Mouse (Mus musculus): Measurements from ENCODE around the gene Senp7. TPM values are rescaled to one million over a fixed set of nuclear protein-coding genes. Genes with fewer than 3 reads are reported as not detected.
"Not testable (repeated sequence)": the region's sequence is repeated elsewhere in the genome, so short reads cannot be mapped to it uniquely, and the experiment has no call there.

The Senp7 gene
- 11.4 and 23.8 TPM in 2 replicates for total RNA-seq (2014; rRNA removed)
- 30.3 and 31.3 TPM in 2 replicates for polyA plus RNA-seq (2015; fragmentation: Nextera tagmentation; extraction: Ambion mirVana)

- WGBS: no CpG with 5 or more reads among the region's 4 CpGs
- not testable (repeated sequence) for H3K9ac ChIP-seq (replicated peaks; ENCODE audit: low read length); H3K36me3 ChIP-seq (ENCODE audit: insufficient read depth, low read length); DNase-seq (ENCODE audit: low spot score); H3K4me3 ChIP-seq (ENCODE audit: low read length); H3K4me1 ChIP-seq (ENCODE audit: insufficient read depth, low read length); H3K9me3 ChIP-seq (ENCODE audit: low read length); ATAC-seq; H3K27me3 ChIP-seq (ENCODE audit: insufficient read depth, low read length); H3K4me2 ChIP-seq (ENCODE audit: low read depth, low read length); H3K27ac ChIP-seq
These were observed at the start of gene Senp7 for GRCm38 (mm10) chr16:56048038-56048437. TSS of gene Senp7 (plus strand) at chr16:56048338.

GRCm38 (mm10) chr16:56006798-56007197 is 41.3 kb upstream of the Senp7 start:
- WGBS: 93% methylated on average over 11 of the region's 11 CpGs
- peaks cover 22% of the 10 kb centered on the region for H3K36me3 ChIP-seq (ENCODE audit: insufficient read depth, low read length)

GRCm38 (mm10) chr16:56008862-56009261 is 39.3 kb upstream of the Senp7 start:
- TF ChIP-seq CTCF (IDR thresholded peaks at IDR 0.05; ENCODE audit: low read depth): no peak
- WGBS: 98% methylated on average over 1 of the region's 1 CpGs
- Histone ChIP-seq H3K27ac (no peak overlapping the region), H3K27me3 (ENCODE audit: insufficient read depth, low read length) (no peaks in the 10 kb centered on the region), H3K4me2 (ENCODE audit: low read depth, low read length) (no peak overlapping the region), H3K4me3 (ENCODE audit: low read length) (no peak overlapping the region), H3K4me1 (ENCODE audit: insufficient read depth, low read length) (no peaks in the 10 kb centered on the region), H3K9ac (replicated peaks; ENCODE audit: low read length) (no peak overlapping the region), H3K9me3 (ENCODE audit: low read length) (no peaks in the 10 kb centered on the region), H3K36me3 (ENCODE audit: insufficient read depth, low read length) (peaks cover 22% of the 10 kb centered on the region)
- ATAC-seq: no peak
- no peak for DNase-seq (ENCODE audit: low spot score)

More at GRCm38 (mm10) chr16:56006798-56007197, 41.3 kb upstream of the Senp7 start:
- Histone ChIP-seq H3K4me1 (ENCODE audit: insufficient read depth, low read length) (no peaks in the 10 kb centered on the region), H3K9ac (replicated peaks; ENCODE audit: low read length) (no peak overlapping the region), H3K27ac (no peak overlapping the region), H3K9me3 (ENCODE audit: low read length) (no peaks in the 10 kb centered on the region), H3K4me2 (ENCODE audit: low read depth, low read length) (no peak overlapping the region), H3K27me3 (ENCODE audit: insufficient read depth, low read length) (no peaks in the 10 kb centered on the region), H3K4me3 (ENCODE audit: low read length) (no peak overlapping the region)
- TF ChIP-seq CTCF (IDR thresholded peaks at IDR 0.05; ENCODE audit: low read depth): no peak
- no peak for ATAC-seq
- no peak for DNase-seq (ENCODE audit: low spot score)

GRCm38 (mm10) chr16:56012789-56013743 is 35.1 kb upstream of the Senp7 start:
- Histone ChIP-seq H3K4me2 (ENCODE audit: low read depth, low read length) (no peak overlapping the region), H3K4me1 (ENCODE audit: insufficient read depth, low read length) (no peaks in the 10 kb centered on the region), H3K36me3 (ENCODE audit: insufficient read depth, low read length) (peaks cover 10% of the 10 kb centered on the region), H3K9me3 (ENCODE audit: low read length) (no peaks in the 10 kb centered on the region), H3K27me3 (ENCODE audit: insufficient read depth, low read length) (no peaks in the 10 kb centered on the region), H3K9ac (replicated peaks; ENCODE audit: low read length) (no peak overlapping the region), H3K4me3 (ENCODE audit: low read length) (no peak overlapping the region), H3K27ac (no peak overlapping the region)
- ATAC-seq (peak; percentile 67), DNase-seq (ENCODE audit: low spot score) (no peak)
- 89% methylated on average over 10 of the region's 10 CpGs for WGBS
- TF ChIP-seq CTCF (IDR thresholded peaks at IDR 0.05; ENCODE audit: low read depth): no peak

GRCm38 (mm10) chr16:56014076-56014475 is 34.1 kb upstream of the Senp7 start:
- WGBS: 86% methylated on average over 7 of the region's 7 CpGs
- Histone ChIP-seq H3K4me2 (ENCODE audit: low read depth, low read length) (no peak overlapping the region), H3K4me1 (ENCODE audit: insufficient read depth, low read length) (no peaks in the 10 kb centered on the region), H3K9me3 (ENCODE audit: low read length) (no peaks in the 10 kb centered on the region), H3K27ac (no peak overlapping the region), H3K4me3 (ENCODE audit: low read length) (no peak overlapping the region), H3K36me3 (ENCODE audit: insufficient read depth, low read length) (peaks cover 19% of the 10 kb centered on the region), H3K9ac (replicated peaks; ENCODE audit: low read length) (no peak overlapping the region), H3K27me3 (ENCODE audit: insufficient read depth, low read length) (no peaks in the 10 kb centered on the region)
- ATAC-seq (no peak), DNase-seq (ENCODE audit: low spot score) (no peak)
- TF ChIP-seq CTCF (IDR thresholded peaks at IDR 0.05; ENCODE audit: low read depth): no peak

- no peak overlapping the region for H3K4me3 ChIP-seq (ENCODE audit: low read length)
- no peaks in the 10 kb centered on the region for H3K9me3 ChIP-seq (ENCODE audit: low read length)
- no peak for TF ChIP-seq CTCF (IDR thresholded peaks at IDR 0.05; ENCODE audit: low read depth)
- H3K27me3 ChIP-seq (ENCODE audit: insufficient read depth, low read length): no peaks in the 10 kb centered on the region
- 96% methylated on average over 7 of the region's 7 CpGs for WGBS
- no peak overlapping the region for H3K27ac ChIP-seq
- no peak overlapping the region for H3K9ac ChIP-seq (replicated peaks; ENCODE audit: low read length)
- H3K36me3 ChIP-seq (ENCODE audit: insufficient read depth, low read length): peaks cover 26% of the 10 kb centered on the region
- ATAC-seq: no peak
- no peaks in the 10 kb centered on the region for H3K4me1 ChIP-seq (ENCODE audit: insufficient read depth, low read length)
- no peak for DNase-seq (ENCODE audit: low spot score)
- no peak overlapping the region for H3K4me2 ChIP-seq (ENCODE audit: low read depth, low read length)
These were observed 28.5 kb upstream of the Senp7 start for GRCm38 (mm10) chr16:56019660-56020059.

Data from hindbrain, postnatal 0 days (tissue).